9 mouse cellular contexts compared by ENCODE assay signal in genomic region chr10:61343950-61344349, GRCm38 (mm10). TPM values are rescaled to one million over a fixed set of nuclear protein-coding genes. Genes with fewer than 3 reads are reported as not detected.
DNase-seq lines count a peak whose midpoint lies in the region; ATAC-seq and TF ChIP-seq lines count a peak whose summit lies in the region.
"Had no signal": no experiment of that assay in that cellular context is flagged by ENCODE, and none has a peak within 500 bp of the region (broad histone marks: within the 10 kb centered on the region; RNA-seq: fewer than 3 reads in every experiment).

No protein-coding gene starts in this region.

- peak; percentile 73 for TF ChIP-seq CTCF in cortical plate, adult 2 months (IDR thresholded peaks at IDR 0.05; ENCODE audit: extremely low read depth, insufficient read depth, low read length)
- TF ChIP-seq CTCF in kidney, postnatal 0 days (IDR thresholded peaks at IDR 0.05; ENCODE audit: low read depth), result peak; percentile 88

- no peaks in the 10 kb centered on the region for H3K9me3 ChIP-seq in intestine, embryonic 14.5 days (ENCODE audit: control insufficient read depth, low read length)
- no peaks in the 10 kb centered on the region for H3K9me3 ChIP-seq in intestine, embryonic 16.5 days (ENCODE audit: control insufficient read depth, low read length)
- no peaks in the 10 kb centered on the region for H3K9me3 ChIP-seq in kidney, postnatal 0 days (replicated peaks; ENCODE audit: low read length)
- H3K9me3 ChIP-seq in liver, embryonic 11.5 days (ENCODE audit: control insufficient read depth, low read length), result no peaks in the 10 kb centered on the region

- WGBS in intestine, embryonic 14.5 days, result 62% methylated on average over 8 of the region's 8 CpGs
- 72% methylated on average over 8 of the region's 8 CpGs for WGBS in intestine, embryonic 16.5 days
- 62% methylated on average over 8 of the region's 8 CpGs for WGBS in kidney, postnatal 0 days
- 50% methylated on average over 8 of the region's 8 CpGs for WGBS in liver, embryonic 11.5 days

- DNase-seq in intestine, embryonic 14.5 days (ENCODE audit: low spot score), result peak; percentile 76
- DNase-seq in adipocyte (ENCODE audit: low spot score), result peak; percentile 60
- peak; percentile 72 for DNase-seq in kidney, postnatal 0 days (ENCODE audit: low spot score)
- DNase-seq in liver, embryonic 11.5 days (ENCODE audit: low spot score), result peak; percentile 45
- peak; percentile 28 for DNase-seq in retina, postnatal 7 days (ENCODE audit: low read depth, low spot score)
- DNase-seq in urinary bladder, postnatal 14 days (ENCODE audit: low spot score), result peak; percentile 68

- no peak overlapping the region for H3K4me2 ChIP-seq in intestine, embryonic 14.5 days (ENCODE audit: low read length)
- no peak overlapping the region for H3K4me2 ChIP-seq in intestine, embryonic 16.5 days (ENCODE audit: low read depth, low read length)
- no peak overlapping the region for H3K4me2 ChIP-seq in kidney, postnatal 0 days (ENCODE audit: low read length)
- H3K4me2 ChIP-seq in liver, embryonic 11.5 days, result no peak overlapping the region

- no peak for TF ChIP-seq POLR2A in cortical plate, adult 2 months (IDR thresholded peaks at IDR 0.05; ENCODE audit: extremely low read depth, insufficient read depth, low read length)

- no peak overlapping the region for H3K4me3 ChIP-seq in intestine, embryonic 14.5 days (ENCODE audit: low read depth, low read length)
- no peak overlapping the region for H3K4me3 ChIP-seq in intestine, embryonic 16.5 days (ENCODE audit: low read length)
- H3K4me3 ChIP-seq in cortical plate, adult 2 months (ENCODE audit: insufficient read depth, low read length), result no peak overlapping the region
- no peak overlapping the region for H3K4me3 ChIP-seq in kidney, postnatal 0 days (replicated peaks; ENCODE audit: low read depth, low read length)
- H3K4me3 ChIP-seq in liver, embryonic 11.5 days (ENCODE audit: low read depth, low read length), result no peak overlapping the region
- H3K4me3 ChIP-seq: myocyte had no signal

- ATAC-seq in intestine, embryonic 14.5 days (replicated peaks; ENCODE audit: low FRiP score, low TSS enrichment, low read depth), result no peak
- no peak for ATAC-seq in intestine, embryonic 16.5 days
- ATAC-seq in kidney, postnatal 0 days (replicated peaks; ENCODE audit: low FRiP score, low read depth), result no peak
- no peak for ATAC-seq in liver, embryonic 11.5 days (replicated peaks; ENCODE audit: low FRiP score)

- no peak overlapping the region for H3K27ac ChIP-seq in intestine, embryonic 14.5 days (ENCODE audit: low read depth)
- H3K27ac ChIP-seq in intestine, embryonic 16.5 days (ENCODE audit: low read length), result no peak overlapping the region
- H3K27ac ChIP-seq in cortical plate, adult 2 months (ENCODE audit: insufficient read depth, low read length), result no peak overlapping the region
- no peak overlapping the region for H3K27ac ChIP-seq in kidney, postnatal 0 days
- no peak overlapping the region for H3K27ac ChIP-seq in liver, embryonic 11.5 days (ENCODE audit: low read depth, low read length)

- H3K4me1 ChIP-seq in intestine, embryonic 14.5 days (replicated peaks; ENCODE audit: control insufficient read depth, insufficient read depth, low read length), result peaks cover 15% of the 10 kb centered on the region
- H3K4me1 ChIP-seq in intestine, embryonic 16.5 days (ENCODE audit: control insufficient read depth, insufficient read depth, low read length), result peaks cover 15% of the 10 kb centered on the region
- no peaks in the 10 kb centered on the region for H3K4me1 ChIP-seq in cortical plate, adult 2 months (ENCODE audit: control insufficient read depth, insufficient read depth, low read length)
- H3K4me1 ChIP-seq in kidney, postnatal 0 days (replicated peaks; ENCODE audit: insufficient read depth, low read length), result 0 out of 2 replicates have a peak, but pooled peaks cover 4% of the 10 kb centered on the region
- 0 out of 2 replicates have a peak, but pooled peaks cover 6% of the 10 kb centered on the region for H3K4me1 ChIP-seq in liver, embryonic 11.5 days (replicated peaks; ENCODE audit: control insufficient read depth, insufficient read depth, low read length)

- H3K9ac ChIP-seq in intestine, embryonic 14.5 days (ENCODE audit: low read length), result no peak overlapping the region
- H3K9ac ChIP-seq in intestine, embryonic 16.5 days (ENCODE audit: low read depth, low read length), result no peak overlapping the region
- H3K9ac ChIP-seq in kidney, postnatal 0 days (ENCODE audit: low read depth, low read length), result no peak overlapping the region
- H3K9ac ChIP-seq in liver, embryonic 11.5 days (ENCODE audit: low read depth, low read length), result no peak overlapping the region

- no peaks in the 10 kb centered on the region for H3K27me3 ChIP-seq in intestine, embryonic 14.5 days (replicated peaks; ENCODE audit: control insufficient read depth, insufficient read depth, low read length)
- no peaks in the 10 kb centered on the region for H3K27me3 ChIP-seq in intestine, embryonic 16.5 days (replicated peaks; ENCODE audit: control insufficient read depth, insufficient read depth, low read length)
- H3K27me3 ChIP-seq in kidney, postnatal 0 days (ENCODE audit: insufficient read depth, low read length), result no peaks in the 10 kb centered on the region
- H3K27me3 ChIP-seq in liver, embryonic 11.5 days (replicated peaks; ENCODE audit: control insufficient read depth, insufficient read depth, low read length), result no peaks in the 10 kb centered on the region

- H3K36me3 ChIP-seq in intestine, embryonic 14.5 days (ENCODE audit: control insufficient read depth, insufficient read depth, low read length), result peaks cover 22% of the 10 kb centered on the region
- H3K36me3 ChIP-seq in intestine, embryonic 16.5 days (ENCODE audit: control insufficient read depth, insufficient read depth, low read length), result peaks cover 2% of the 10 kb centered on the region
- peaks cover 10% of the 10 kb centered on the region; the same call in 1 of the 2 replicates for H3K36me3 ChIP-seq in kidney, postnatal 0 days (ENCODE audit: insufficient read depth, low read length)
- H3K36me3 ChIP-seq in liver, embryonic 11.5 days (ENCODE audit: control insufficient read depth, insufficient read depth, low read length), result peaks cover 2% of the 10 kb centered on the region; the same call in 1 of the 2 replicates

RNA-seq across cellular contexts. Expression of gene Pald1, which starts 39.4 kb away (rescaled TPM):
- 18.3 and 19.6 TPM in 2 replicates for polyA plus RNA-seq in intestine, embryonic 14.5 days (2014; fragmentation: Nextera tagmentation; extraction: Ambion mirVana)
- polyA plus RNA-seq in intestine, embryonic 16.5 days (2015; fragmentation: Nextera tagmentation; extraction: Ambion mirVana), result 13.2 and 15.0 TPM in 2 replicates
- 10.3 and 13.1 TPM in 2 replicates for polyA plus RNA-seq in cortical plate, adult 2 months (2012; rRNA removed)
- polyA plus RNA-seq in kidney, postnatal 0 days (2015; fragmentation: Nextera tagmentation; extraction: Ambion mirVana), result 20.2 and 24.8 TPM in 2 replicates
- 17.0 and 18.4 TPM in 2 replicates for polyA plus RNA-seq in liver, embryonic 11.5 days (2014; fragmentation: Nextera tagmentation; extraction: Ambion mirVana)

RNA-seq across cellular contexts. Expression of gene Prf1, which starts 46.3 kb away (rescaled TPM):
- polyA plus RNA-seq in intestine, embryonic 14.5 days (2014; fragmentation: Nextera tagmentation; extraction: Ambion mirVana), result not detected in 2 replicates
- 0.06 TPM in 1 of 2 replicates, not detected in the other for polyA plus RNA-seq in intestine, embryonic 16.5 days (2015; fragmentation: Nextera tagmentation; extraction: Ambion mirVana)
- polyA plus RNA-seq in cortical plate, adult 2 months (2012; rRNA removed), result 0.11 TPM in 1 of 2 replicates, not detected in the other
- polyA plus RNA-seq in kidney, postnatal 0 days (2015; fragmentation: Nextera tagmentation; extraction: Ambion mirVana), result 0.05 TPM in 1 of 2 replicates, not detected in the other
- polyA plus RNA-seq in liver, embryonic 11.5 days (2014; fragmentation: Nextera tagmentation; extraction: Ambion mirVana), result 0.06 and 0.19 TPM in 2 replicates
